Mouse (Mus musculus) liver, embryonic 16.5 days (tissue): Measurements from ENCODE around the gene Slc12a4. TPM values are rescaled to one million over a fixed set of nuclear protein-coding genes. Genes with fewer than 3 reads are reported as not detected.
A peak's percentile ranks its signal among the peaks of the same experiment; 100 is the strongest.
"Not testable (repeated sequence)": the region's sequence is repeated elsewhere in the genome, so short reads cannot be mapped to it uniquely, and the experiment has no call there.

Experiments
- ATAC-seq: fragments of 200-750 bp; cut with Nextera tagmentation; 2 replicates; pipeline ENCODE4 v1.8.0; 2017; ENCODE audit warnings: low read depth, mild to moderate bottlenecking, moderate number of reproducible peaks, moderate library complexity
- H3K27ac ChIP-seq: fragments of 300-500 bp; sonication (generic); 2 replicates; pipeline ENCODE4 v1.5.1; 2014; ENCODE audit warnings: mild to moderate bottlenecking, low read length
- H3K27me3 ChIP-seq: fragments of 300-500 bp; sonication (generic); 2 replicates; pipeline ENCODE4 v1.6.1; 2014; ENCODE audit warnings: low read depth, low read length, mixed read lengths; ENCODE audit not compliant: control insufficient read depth, insufficient read depth
- H3K36me3 ChIP-seq: fragments of 300-500 bp; sonication (generic); 2 replicates; pipeline ENCODE4 v1.6.1; 2014; ENCODE audit warnings: mild to moderate bottlenecking; ENCODE audit not compliant: control insufficient read depth, insufficient read depth
- H3K4me1 ChIP-seq: fragments of 300-500 bp; sonication (generic); 2 replicates; pipeline ENCODE4 v1.6.1; 2014; ENCODE audit warnings: low read depth, low read length, mixed read lengths; ENCODE audit not compliant: control insufficient read depth
- H3K4me2 ChIP-seq: fragments of 300-500 bp; sonication (generic); 2 replicates; pipeline ENCODE4 v1.6.1; 2014; ENCODE audit warnings: low read depth, low read length, mixed read lengths
- H3K4me3 ChIP-seq: fragments of 300-500 bp; sonication (generic); 2 replicates; pipeline ENCODE4 v1.5.1; 2014; ENCODE audit warnings: low read depth, mild to moderate bottlenecking, low read length
- H3K9ac ChIP-seq: fragments of 300-500 bp; sonication (generic); 2 replicates; pipeline ENCODE4 v1.6.1; 2014; ENCODE audit warnings: low read depth, low read length
- H3K9me3 ChIP-seq: fragments of 300-500 bp; sonication (generic); replicated peaks from 2 replicates; pipeline ENCODE4 v1.6.1; 2016; ENCODE audit warnings: low read length; ENCODE audit not compliant: control insufficient read depth
- WGBS: fragments of 180-500 bp; shearing (Covaris S2); extraction: QIAGEN DNeasy Blood & Tissue Kit; methylation state at CpG from one replicate; pipeline ENCODE4 v1.1.7; 2014; ENCODE audit not compliant: insufficient replicate concordance; 5-methylcytosine and 5-hydroxymethylcytosine counted together
- polyA plus RNA-seq: library from polyadenylated mRNA; unstranded; fragments of >200 nt; fragmentation: Nextera tagmentation; extraction: Ambion mirVana; gene quantifications from 2 replicates; pipeline ENCODE4 v1.2.1, GENCODE M21; 2015

Gene Slc12a4
- polyA plus RNA-seq, 1 experiment from 2014 or later = 11.1 TPM

GRCm38 (mm10) chr8:106001908-106002307 lies 36.0 kb upstream of the Slc12a4 start:
- H3K4me3 ChIP-seq = no peak overlapping the region
- WGBS = 64% methylated on average over 4 of the region's 4 CpGs
- no peak for ATAC-seq

GRCm38 (mm10) chr8:105998971-105999370 lies 33.1 kb upstream of the Slc12a4 start:
- no peaks in the 10 kb centered on the region for H3K36me3 ChIP-seq
- WGBS = 48% methylated on average over 2 of the region's 2 CpGs
- H3K9me3 ChIP-seq = no peaks in the 10 kb centered on the region
- H3K4me2 ChIP-seq = no peak overlapping the region
- no peak overlapping the region for H3K4me3 ChIP-seq
- no peaks in the 10 kb centered on the region for H3K27me3 ChIP-seq
- H3K27ac ChIP-seq = peak overlapping the region; percentile 46
- H3K4me1 ChIP-seq = peaks cover 4% of the 10 kb centered on the region; the same call in 1 of the 2 replicates
- H3K9ac ChIP-seq = no peak overlapping the region
- ATAC-seq = peak; percentile 81

More at GRCm38 (mm10) chr8:106001908-106002307, 36.0 kb upstream of the Slc12a4 start:
- Histone ChIP-seq H3K9me3 (no peaks in the 10 kb centered on the region), H3K36me3 (no peaks in the 10 kb centered on the region), H3K27ac (no peak overlapping the region), H3K4me2 (no peak overlapping the region), H3K27me3 (no peaks in the 10 kb centered on the region), H3K9ac (no peak overlapping the region), H3K4me1 (no peaks in the 10 kb centered on the region; the same call in 1 of the 2 replicates)

GRCm38 (mm10) chr8:105996359-105996758 lies 30.5 kb upstream of the Slc12a4 start:
- Histone ChIP-seq H3K4me2 (no peak overlapping the region), H3K27ac (no peak overlapping the region), H3K4me3 (no peak overlapping the region), H3K4me1 (peaks cover 4% of the 10 kb centered on the region), H3K9me3 (no peaks in the 10 kb centered on the region), H3K27me3 (no peaks in the 10 kb centered on the region), H3K36me3 (no peaks in the 10 kb centered on the region), H3K9ac (no peak overlapping the region)
- WGBS = 33% methylated on average over 7 of the region's 7 CpGs
- ATAC-seq = no peak

- H3K4me2 ChIP-seq = no peak overlapping the region
- no peaks in the 10 kb centered on the region for H3K9me3 ChIP-seq
- H3K27me3 ChIP-seq = peaks cover 4% of the 10 kb centered on the region; the same call in 1 of the 2 replicates
- no peak overlapping the region for H3K9ac ChIP-seq
- H3K4me1 ChIP-seq = peaks cover 11% of the 10 kb centered on the region
- peak; percentile 82 for ATAC-seq
- H3K27ac ChIP-seq = 0 out of 2 replicates have a peak overlapping the region, but pooled peaks have one; percentile 16
- WGBS = 50% methylated on average over 4 of the region's 4 CpGs
- H3K4me3 ChIP-seq = no peak overlapping the region
- H3K36me3 ChIP-seq = no peaks in the 10 kb centered on the region
These were observed 27.3 kb upstream of the Slc12a4 start for GRCm38 (mm10) chr8:105993226-105993625.

GRCm38 (mm10) chr8:105992499-105992898 lies 26.6 kb upstream of the Slc12a4 start:
- ATAC-seq = no peak
- WGBS = 41% methylated on average over 5 of the region's 5 CpGs
- Histone ChIP-seq H3K9ac (no peak overlapping the region), H3K9me3 (no peaks in the 10 kb centered on the region), H3K27ac (no peak overlapping the region), H3K4me3 (no peak overlapping the region), H3K4me2 (no peak overlapping the region), H3K27me3 (peaks cover 4% of the 10 kb centered on the region; the same call in 1 of the 2 replicates), H3K4me1 (peaks cover 11% of the 10 kb centered on the region), H3K36me3 (no peaks in the 10 kb centered on the region)

- Histone ChIP-seq H3K4me1 (peaks cover 8% of the 10 kb centered on the region), H3K27me3 (peaks cover 4% of the 10 kb centered on the region; the same call in 1 of the 2 replicates), H3K27ac (no peak overlapping the region), H3K36me3 (no peaks in the 10 kb centered on the region), H3K4me2 (no peak overlapping the region), H3K4me3 (no peak overlapping the region), H3K9me3 (no peaks in the 10 kb centered on the region), H3K9ac (no peak overlapping the region)
- ATAC-seq = no peak
- 50% methylated on average over 2 of the region's 2 CpGs for WGBS
These were observed 25.6 kb upstream of the Slc12a4 start for GRCm38 (mm10) chr8:105991546-105991945.

- Histone ChIP-seq H3K27ac (no peak within 1 kb of the TSS), H3K4me2 (no peak within 1 kb of the TSS), H3K4me1 (peaks cover 7% of the 10 kb centered on the region), H3K9ac (no peak within 1 kb of the TSS), H3K9me3 (no peaks in the 10 kb centered on the region), H3K4me3 (no peak within 1 kb of the TSS), H3K36me3 (no peaks in the 10 kb centered on the region), H3K27me3 (peaks cover 4% of the 10 kb centered on the region; the same call in 1 of the 2 replicates)
- ATAC-seq = peak; percentile 46; the same call in 1 of the 2 replicates
- WGBS = 10% methylated on average over 15 of the region's 15 CpGs
These were observed 25.0 kb upstream of the Slc12a4 start, which contains the start of gene Dus2 for GRCm38 (mm10) chr8:105990856-105991387. Gene Dus2 (plus strand): TSS chr8:105991337.

GRCm38 (mm10) chr8:105988546-105988945 lies 22.6 kb upstream of the Slc12a4 start:
- H3K36me3 ChIP-seq = no peaks in the 10 kb centered on the region
- no peak overlapping the region for H3K9ac ChIP-seq
- 70% methylated on average over 11 of the region's 11 CpGs for WGBS
- H3K4me1 ChIP-seq = peaks cover 7% of the 10 kb centered on the region
- no peaks in the 10 kb centered on the region for H3K9me3 ChIP-seq
- no peak overlapping the region for H3K27ac ChIP-seq
- H3K27me3 ChIP-seq = peaks cover 4% of the 10 kb centered on the region; the same call in 1 of the 2 replicates
- no peak overlapping the region for H3K4me2 ChIP-seq
- no peak overlapping the region for H3K4me3 ChIP-seq
- ATAC-seq = no peak

- not testable (repeated sequence) for H3K4me1 ChIP-seq, H3K27me3 ChIP-seq, H3K9ac ChIP-seq, H3K27ac ChIP-seq, H3K4me3 ChIP-seq, ATAC-seq, H3K4me2 ChIP-seq, H3K36me3 ChIP-seq, H3K9me3 ChIP-seq
- 42% methylated on average over 8 of the region's 11 CpGs for WGBS
These were observed 17.5 kb upstream of the Slc12a4 start for GRCm38 (mm10) chr8:105983406-105983805.
